Mouse (Mus musculus) heart, embryonic 11.5 days (tissue): ENCODE data around the gene Fam163b. TPM values are rescaled to one million over a fixed set of nuclear protein-coding genes. Genes with fewer than 3 reads are reported as not detected.

Experiments used
- ATAC-seq: fragments of 200-750 bp; cut with Nextera tagmentation; replicated peaks from 2 replicates; pipeline ENCODE4 v1.8.0; 2017; ENCODE audit warnings: moderate library complexity; ENCODE audit not compliant: insufficient number of reproducible peaks, low FRiP score, low TSS enrichment
- H3K27ac ChIP-seq: fragments of 300-500 bp; sonication (generic); 2 replicates; pipeline ENCODE4 v1.5.1; 2014; ENCODE audit warnings: mild to moderate bottlenecking, low read depth, low read length
- H3K27me3 ChIP-seq: fragments of 300-500 bp; sonication (generic); 2 replicates; pipeline ENCODE4 v1.6.1; 2014; ENCODE audit warnings: mild to moderate bottlenecking, low read length, mixed read lengths; ENCODE audit not compliant: control insufficient read depth, insufficient read depth
- H3K36me3 ChIP-seq: fragments of 300-500 bp; sonication (generic); 2 replicates; pipeline ENCODE4 v1.6.1; 2014; ENCODE audit warnings: mild to moderate bottlenecking, low read length, moderate library complexity, mixed read lengths; ENCODE audit not compliant: control insufficient read depth, insufficient read depth
- H3K4me1 ChIP-seq: fragments of 300-500 bp; sonication (generic); 2 replicates; pipeline ENCODE4 v1.6.1; 2014; ENCODE audit warnings: low read length; ENCODE audit not compliant: control insufficient read depth, insufficient read depth
- H3K4me2 ChIP-seq: fragments of 300-500 bp; sonication (generic); 2 replicates; pipeline ENCODE4 v1.6.1; 2014; ENCODE audit warnings: mild to moderate bottlenecking, moderate library complexity
- H3K4me3 ChIP-seq: fragments of 300-500 bp; sonication (generic); 2 replicates; pipeline ENCODE4 v1.5.1; 2014; ENCODE audit warnings: low read depth, low read length
- H3K9ac ChIP-seq: fragments of 300-500 bp; sonication (generic); 2 replicates; pipeline ENCODE4 v1.6.1; 2014; ENCODE audit warnings: mild to moderate bottlenecking, low read depth, low read length, moderate library complexity
- H3K9me3 ChIP-seq: fragments of 300-500 bp; sonication (generic); replicated peaks from 2 replicates; pipeline ENCODE4 v1.6.1; 2016; ENCODE audit warnings: low read length; ENCODE audit not compliant: control insufficient read depth
- WGBS: fragments of 180-500 bp; shearing (Covaris S2); extraction: QIAGEN DNeasy Blood & Tissue Kit; methylation state at CpG from one replicate; pipeline ENCODE4 v1.1.7; 2014; ENCODE audit not compliant: insufficient replicate concordance; 5-methylcytosine and 5-hydroxymethylcytosine counted together
- polyA plus RNA-seq: library from polyadenylated mRNA; unstranded; fragments of >200 nt; fragmentation: Nextera tagmentation; extraction: Ambion mirVana; gene quantifications from 2 replicates; pipeline ENCODE4 v1.2.1, GENCODE M21; 2014

Fam163b gene
- polyA plus RNA-seq, 1 experiment from 2014 or later = 0.39 TPM

GRCm38 (mm10) chr2:27089238-27089637 is 53.1 kb downstream of the Fam163b start:
- Histone ChIP-seq H3K36me3 (no peaks in the 10 kb centered on the region), H3K9ac (no peak overlapping the region), H3K27me3 (no peaks in the 10 kb centered on the region), H3K4me3 (no peak overlapping the region), H3K4me2 (no peak overlapping the region), H3K4me1 (peaks cover 33% of the 10 kb centered on the region), H3K27ac (no peak overlapping the region), H3K9me3 (no peaks in the 10 kb centered on the region)
- ATAC-seq = no peak
- 56% methylated on average over 1 of the region's 1 CpGs for WGBS

- ATAC-seq = no peak
- Histone ChIP-seq H3K9ac (no peak overlapping the region), H3K4me2 (no peak overlapping the region), H3K4me1 (peaks cover 38% of the 10 kb centered on the region), H3K27me3 (no peaks in the 10 kb centered on the region), H3K27ac (peak overlapping the region; percentile 59), H3K9me3 (no peaks in the 10 kb centered on the region), H3K4me3 (no peak overlapping the region), H3K36me3 (no peaks in the 10 kb centered on the region)
- WGBS = 65% methylated on average over 5 of the region's 5 CpGs
These were observed 53.6 kb downstream of the Fam163b start for GRCm38 (mm10) chr2:27088700-27089099.

DNA sequence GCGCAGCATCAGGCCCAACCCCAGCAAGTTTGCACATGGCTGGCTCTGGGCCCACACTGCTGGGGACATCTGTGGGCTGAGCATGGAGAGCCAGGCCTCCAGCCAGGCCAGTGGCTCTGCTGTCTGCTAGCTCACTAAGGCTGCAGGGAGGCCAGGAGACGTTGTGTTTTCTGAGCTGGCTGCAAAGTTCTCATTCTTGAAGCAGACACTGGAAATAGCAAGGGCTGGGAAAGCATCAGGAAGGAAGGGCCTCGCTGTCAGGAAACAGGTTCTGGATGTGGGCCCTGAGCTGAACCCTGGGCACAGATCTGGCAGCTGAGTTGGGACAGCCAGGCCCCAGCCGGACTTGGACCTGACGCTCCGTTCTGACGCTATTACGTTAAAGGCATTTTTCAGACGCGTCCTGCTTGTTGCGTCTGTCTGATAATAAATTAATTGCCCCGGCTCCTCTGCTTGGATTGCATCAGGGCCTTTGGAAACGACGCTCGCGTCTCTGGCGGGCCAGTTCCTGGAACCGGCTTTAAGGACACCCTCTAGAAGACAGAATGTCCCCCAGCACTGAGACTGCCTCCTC is 54.1 kb downstream of the Fam163b start:
- WGBS = 59% methylated on average over 18 of the region's 18 CpGs
- H3K36me3 ChIP-seq = no peaks in the 10 kb centered on the region
- no peak overlapping the region for H3K4me3 ChIP-seq
- no peaks in the 10 kb centered on the region for H3K9me3 ChIP-seq
- no peak overlapping the region for H3K4me2 ChIP-seq
- no peak overlapping the region for H3K9ac ChIP-seq
- H3K4me1 ChIP-seq = peaks cover 41% of the 10 kb centered on the region
- peak overlapping the region; percentile 59 for H3K27ac ChIP-seq
- H3K27me3 ChIP-seq = no peaks in the 10 kb centered on the region
- no peak for ATAC-seq

- no peak overlapping the region for H3K4me2 ChIP-seq
- 76% methylated on average over 5 of the region's 5 CpGs for WGBS
- no peak overlapping the region for H3K4me3 ChIP-seq
- no peaks in the 10 kb centered on the region for H3K27me3 ChIP-seq
- no peaks in the 10 kb centered on the region for H3K9me3 ChIP-seq
- no peak overlapping the region for H3K27ac ChIP-seq
- no peaks in the 10 kb centered on the region for H3K36me3 ChIP-seq
- H3K4me1 ChIP-seq = peaks cover 41% of the 10 kb centered on the region
- H3K9ac ChIP-seq = no peak overlapping the region; the same call in 1 of the 2 replicates
- ATAC-seq = no peak
These were observed 54.7 kb downstream of the Fam163b start for GRCm38 (mm10) chr2:27087581-27087980.

DNA sequence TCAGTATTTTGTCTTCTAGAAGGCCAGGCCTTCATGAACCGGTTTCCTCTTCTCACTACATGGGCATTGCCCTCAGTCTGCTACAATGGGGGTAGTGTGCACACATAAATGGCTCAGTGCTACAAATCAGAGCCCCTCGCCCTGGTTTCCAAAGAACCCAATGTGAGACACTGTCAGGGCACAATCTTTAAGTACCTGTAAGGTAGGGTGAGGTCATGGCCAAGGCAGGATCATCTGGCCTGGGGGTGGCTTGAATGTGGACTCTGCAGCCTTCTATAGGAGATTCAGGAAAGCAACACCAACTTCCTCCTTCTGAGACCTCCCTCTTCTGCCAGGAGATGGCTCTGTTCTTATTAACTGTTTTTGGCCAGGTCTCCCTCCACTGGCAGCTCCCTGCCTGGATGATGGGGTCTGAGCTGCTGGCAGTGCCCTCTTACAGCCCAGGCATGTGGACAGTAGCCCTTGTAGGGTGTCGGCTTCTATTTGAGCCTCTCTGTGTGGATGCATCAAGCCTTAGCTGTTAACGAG is 55.7 kb downstream of the Fam163b start:
- no peak overlapping the region for H3K4me2 ChIP-seq
- no peaks in the 10 kb centered on the region for H3K9me3 ChIP-seq
- H3K4me3 ChIP-seq = no peak overlapping the region
- WGBS = 70% methylated on average over 4 of the region's 4 CpGs
- H3K27ac ChIP-seq = no peak overlapping the region
- no peak for ATAC-seq
- peaks cover 41% of the 10 kb centered on the region for H3K4me1 ChIP-seq
- H3K9ac ChIP-seq = no peak overlapping the region
- no peaks in the 10 kb centered on the region for H3K36me3 ChIP-seq
- 0 out of 2 replicates have a peak, but pooled peaks cover 2% of the 10 kb centered on the region for H3K27me3 ChIP-seq

- no peaks in the 10 kb centered on the region for H3K36me3 ChIP-seq
- no peak overlapping the region for H3K4me2 ChIP-seq
- H3K27ac ChIP-seq = no peak overlapping the region
- no peaks in the 10 kb centered on the region for H3K9me3 ChIP-seq
- no peak for ATAC-seq
- 0 out of 2 replicates have a peak, but pooled peaks cover 2% of the 10 kb centered on the region for H3K27me3 ChIP-seq
- H3K9ac ChIP-seq = no peak overlapping the region
- H3K4me3 ChIP-seq = no peak overlapping the region
- 24% methylated on average over 2 of the region's 2 CpGs for WGBS
- peaks cover 41% of the 10 kb centered on the region for H3K4me1 ChIP-seq
These were observed 56.5 kb downstream of the Fam163b start for GRCm38 (mm10) chr2:27085801-27086200.

GRCm38 (mm10) chr2:27084963-27085362 is 57.3 kb downstream of the Fam163b start:
- Histone ChIP-seq H3K4me3 (no peak overlapping the region), H3K9ac (no peak overlapping the region), H3K27me3 (0 out of 2 replicates have a peak, but pooled peaks cover 2% of the 10 kb centered on the region), H3K36me3 (no peaks in the 10 kb centered on the region), H3K4me2 (no peak overlapping the region), H3K4me1 (peaks cover 45% of the 10 kb centered on the region), H3K27ac (no peak overlapping the region), H3K9me3 (no peaks in the 10 kb centered on the region)
- WGBS = 62% methylated on average over 8 of the region's 8 CpGs
- no peak for ATAC-seq

- ATAC-seq = no peak
- Histone ChIP-seq H3K9me3 (no peaks in the 10 kb centered on the region), H3K27ac (no peak overlapping the region), H3K4me1 (peaks cover 55% of the 10 kb centered on the region), H3K4me3 (no peak overlapping the region), H3K27me3 (0 out of 2 replicates have a peak, but pooled peaks cover 2% of the 10 kb centered on the region), H3K4me2 (no peak overlapping the region), H3K9ac (no peak overlapping the region), H3K36me3 (no peaks in the 10 kb centered on the region)
- WGBS = 52% methylated on average over 12 of the region's 12 CpGs
These were observed 58.4 kb downstream of the Fam163b start for GRCm38 (mm10) chr2:27083761-27084475.
